Mouse (Mus musculus): ENCODE results near the gene Gm9844. TPM values are rescaled to one million over a fixed set of nuclear protein-coding genes. Genes with fewer than 3 reads are reported as not detected.

Gene Gm9844
- polyA plus RNA-seq, 1 experiment = 9.9 TPM

DNA sequence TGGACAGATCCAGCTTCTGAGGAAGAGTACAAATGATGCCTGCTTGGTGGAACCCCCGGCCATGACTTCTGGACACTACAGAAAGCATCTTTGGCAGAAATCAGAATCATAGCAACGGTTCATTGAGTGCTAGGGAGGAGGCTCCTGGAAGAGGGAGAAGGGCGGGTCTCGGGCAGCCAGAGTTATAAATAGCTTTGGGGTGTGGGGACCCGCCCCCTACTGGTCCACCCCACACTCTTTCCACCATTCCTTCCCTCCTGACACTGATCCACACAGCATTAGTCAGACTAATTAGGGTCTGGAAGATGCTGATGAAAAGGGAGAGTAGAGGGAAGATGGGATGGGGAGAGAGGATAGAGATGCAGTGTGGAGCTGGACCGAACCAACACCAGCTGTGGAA, 44.5 kb downstream of the Gm9844 start:
- TF ChIP-seq CTCF (IDR thresholded peaks at IDR 0.05; ENCODE audit: borderline replicate concordance, insufficient read depth, low read length) = no peak
- no peak for TF ChIP-seq POLR2A (IDR thresholded peaks at IDR 0.05; ENCODE audit: low read depth, low read length)
- Histone ChIP-seq H3K4me1 (ENCODE audit: control insufficient read depth, insufficient read depth, low read length) (peaks cover 10% of the 10 kb centered on the region; the same call in 1 of the 2 replicates), H3K27ac (ENCODE audit: insufficient read depth, low read length) (no peak overlapping the region), H3K4me3 (ENCODE audit: insufficient read depth, low read length) (no peak overlapping the region)

DNA sequence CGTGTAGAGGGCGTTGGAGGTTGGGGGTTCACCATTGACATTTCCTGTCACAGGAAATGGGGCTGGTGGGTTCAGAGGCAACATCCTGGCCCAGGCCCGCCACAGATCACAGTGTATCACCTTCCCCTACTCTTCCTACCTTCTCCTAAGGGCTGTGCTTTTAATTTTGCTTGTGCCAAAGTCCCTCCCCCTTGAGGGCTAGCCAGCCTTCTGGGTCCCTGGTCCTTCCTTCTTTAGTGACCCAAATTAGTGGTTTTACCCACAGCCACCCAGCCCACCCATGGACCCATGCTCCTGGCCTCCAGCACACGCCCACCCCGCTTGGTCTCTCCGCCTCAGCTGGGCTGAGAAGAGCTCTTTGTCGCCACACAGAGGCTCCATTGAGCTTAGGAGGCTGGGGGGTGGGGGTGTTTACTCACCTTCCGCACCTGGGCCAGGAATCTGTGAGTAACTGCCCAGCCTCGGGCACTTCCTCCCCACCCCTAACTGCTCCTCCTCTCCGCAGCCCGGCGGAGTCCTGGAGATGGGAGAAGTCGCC, 45.3 kb downstream of the Gm9844 start:
- peaks cover 10% of the 10 kb centered on the region; the same call in 1 of the 2 replicates for H3K4me1 ChIP-seq (ENCODE audit: control insufficient read depth, insufficient read depth, low read length)
- H3K4me3 ChIP-seq (ENCODE audit: insufficient read depth, low read length) = no peak overlapping the region
- H3K27ac ChIP-seq (ENCODE audit: insufficient read depth, low read length) = no peak overlapping the region
- no peak for TF ChIP-seq POLR2A (IDR thresholded peaks at IDR 0.05; ENCODE audit: low read depth, low read length)
- no peak for TF ChIP-seq CTCF (IDR thresholded peaks at IDR 0.05; ENCODE audit: borderline replicate concordance, insufficient read depth, low read length)

Other genes starting within 250 kb of the Gm9844 start
- not detected in 2 replicates for gene Lypd3, start 225.7 kb upstream of the Gm9844 start, polyA plus RNA-seq (2011; ENCODE audit: insufficient read length, low read depth, missing spikeins)
- gene Tex101, start 185.5 kb upstream of the Gm9844 start, polyA plus RNA-seq (2011; ENCODE audit: insufficient read length, low read depth, missing spikeins) = not detected in 2 replicates
- gene BC049730, start 153.0 kb upstream of the Gm9844 start, polyA plus RNA-seq (2011; ENCODE audit: insufficient read length, low read depth, missing spikeins) = not detected in 2 replicates
- gene Gm4763, start 135.3 kb upstream of the Gm9844 start, polyA plus RNA-seq (2011; ENCODE audit: insufficient read length, low read depth, missing spikeins) = not detected in 2 replicates
- gene Cd177, start 101.9 kb upstream of the Gm9844 start, polyA plus RNA-seq (2011; ENCODE audit: insufficient read length, low read depth, missing spikeins) = not detected in 2 replicates
- gene Ceacam10, start 85.0 kb upstream of the Gm9844 start, polyA plus RNA-seq (2011; ENCODE audit: insufficient read length, low read depth, missing spikeins) = not detected in 2 replicates
- gene Lypd4, start 7.7 kb downstream of the Gm9844 start, polyA plus RNA-seq (2011; ENCODE audit: insufficient read length, low read depth, missing spikeins) = not detected in 2 replicates
- not detected in 2 replicates for gene Dmrtc2, start 7.8 kb downstream of the Gm9844 start, polyA plus RNA-seq (2011; ENCODE audit: insufficient read length, low read depth, missing spikeins)
- gene Rps19, start 22.2 kb downstream of the Gm9844 start, polyA plus RNA-seq (2011; ENCODE audit: insufficient read length, low read depth, missing spikeins) = 1,421 and 1,560 TPM in 2 replicates
- gene Cd79a, start 35.2 kb downstream of the Gm9844 start, polyA plus RNA-seq (2011; ENCODE audit: insufficient read length, low read depth, missing spikeins) = not detected in 2 replicates
- 65.6 and 68.7 TPM in 2 replicates for gene Arhgef1, start 40.7 kb downstream of the Gm9844 start, polyA plus RNA-seq (2011; ENCODE audit: insufficient read length, low read depth, missing spikeins)
- gene Gm4881, start 82.3 kb downstream of the Gm9844 start, polyA plus RNA-seq (2011; ENCODE audit: insufficient read length, low read depth, missing spikeins) = not detected in 2 replicates
- 105 and 117 TPM in 2 replicates for gene Rabac1, start 110.5 kb downstream of the Gm9844 start, polyA plus RNA-seq (2011; ENCODE audit: insufficient read length, low read depth, missing spikeins)
- 0.19 and 0.35 TPM in 2 replicates for gene Atp1a3, start 143.7 kb downstream of the Gm9844 start, polyA plus RNA-seq (2011; ENCODE audit: insufficient read length, low read depth, missing spikeins)
- 31.6 and 45.3 TPM in 2 replicates for gene Grik5, start 210.1 kb downstream of the Gm9844 start, polyA plus RNA-seq (2011; ENCODE audit: insufficient read length, low read depth, missing spikeins)
- gene Zfp574, start 210.4 kb downstream of the Gm9844 start, polyA plus RNA-seq (2011; ENCODE audit: insufficient read length, low read depth, missing spikeins) = 10.3 and 11.0 TPM in 2 replicates